Mouse (Mus musculus): ENCODE results near the gene Stxbp1.

DNA sequence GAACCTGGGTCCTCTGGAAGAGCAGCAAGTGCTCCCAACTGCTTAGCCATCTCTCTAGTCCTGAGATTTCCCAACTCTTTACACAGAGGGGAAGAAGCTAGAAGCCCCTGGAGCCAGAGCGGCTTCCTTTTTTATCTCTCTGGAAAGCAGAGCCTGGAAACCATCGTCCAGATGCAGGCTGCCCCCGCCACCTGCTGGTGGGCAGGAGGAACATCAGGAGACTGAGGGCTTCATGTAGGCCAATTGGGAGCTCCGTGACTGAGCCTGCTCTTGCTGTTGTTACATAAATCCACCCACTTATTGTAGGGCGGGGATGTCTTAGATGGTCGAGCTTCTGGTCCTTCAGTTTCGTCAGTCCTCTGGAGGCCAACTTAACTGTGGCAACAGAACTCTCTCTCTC, 10.5 kb upstream of the Stxbp1 start:
- TF ChIP-seq CTCF (IDR thresholded peaks at IDR 0.05) = peak; percentile 97
- 0 out of 2 replicates have a peak, but pooled peaks have one; percentile 17 for TF ChIP-seq EP300 (IDR thresholded peaks at IDR 0.05)
